Mouse (Mus musculus): ENCODE measurements around the gene Phospho1.

Phospho1 gene

GRCm38 (mm10) chr11:95814101-95814500 is 10.2 kb upstream of the Phospho1 start:
- no peak for DNase-seq

- DNase-seq = no peak
Measured at GRCm38 (mm10) chr11:95814857-95815256, 9.4 kb upstream of the Phospho1 start.

GRCm38 (mm10) chr11:95815412-95815811 is 8.9 kb upstream of the Phospho1 start:
- no peak for DNase-seq

GRCm38 (mm10) chr11:95819138-95819537 is 5.2 kb upstream of the Phospho1 start:
- DNase-seq = no peak

GRCm38 (mm10) chr11:95821511-95821910 is 2.8 kb upstream of the Phospho1 start:
- no peak for DNase-seq

GRCm38 (mm10) chr11:95822437-95822836 is 1.9 kb upstream of the Phospho1 start:
- DNase-seq = no peak

GRCm38 (mm10) chr11:95824877-95825243 is 561 bp downstream of the Phospho1 start:
- DNase-seq = no peak

GRCm38 (mm10) chr11:95825625-95826024 is 1.3 kb downstream of the Phospho1 start:
- DNase-seq = no peak

- DNase-seq = no peak
Measured at GRCm38 (mm10) chr11:95826317-95827167, 2.2 kb downstream of the Phospho1 start.

GRCm38 (mm10) chr11:95827168-95827447 is 2.8 kb downstream of the Phospho1 start:
- DNase-seq = no peak

GRCm38 (mm10) chr11:95827464-95828085 is 3.3 kb downstream of the Phospho1 start:
- peak; percentile 69 for DNase-seq

- DNase-seq = no peak
Measured at GRCm38 (mm10) chr11:95828181-95828964, 4.1 kb downstream of the Phospho1 start.

- no peak for DNase-seq
Measured at GRCm38 (mm10) chr11:95829526-95830050, 5.3 kb downstream of the Phospho1 start.

- DNase-seq = peak; percentile 28
Measured at GRCm38 (mm10) chr11:95830411-95831275, 6.3 kb downstream of the Phospho1 start.

- DNase-seq = no peak
Measured at GRCm38 (mm10) chr11:95831276-95831619, 6.9 kb downstream of the Phospho1 start.

- DNase-seq = peak; percentile 50
Measured at GRCm38 (mm10) chr11:95831641-95832040, 7.3 kb downstream of the Phospho1 start.

- no peak for DNase-seq
Measured at GRCm38 (mm10) chr11:95832129-95833005, 8.1 kb downstream of the Phospho1 start.

GRCm38 (mm10) chr11:95833006-95833570 is 8.8 kb downstream of the Phospho1 start:
- no peak for DNase-seq

- no peak for DNase-seq
Measured at GRCm38 (mm10) chr11:95833631-95834142, 9.4 kb downstream of the Phospho1 start.

- peak; percentile 37 for DNase-seq
Measured at GRCm38 (mm10) chr11:95834143-95834667, 9.9 kb downstream of the Phospho1 start.
